19 mouse cellular contexts compared by ENCODE assay signal in genomic region chr13:78904102-78904501, GRCm38 (mm10).
DNase-seq lines count a peak whose midpoint lies in the region; TF ChIP-seq lines count a peak whose summit lies in the region.
"Had no signal": no experiment of that assay in that cellular context is flagged by ENCODE, and none has a peak within 500 bp of the region (broad histone marks: within the 10 kb centered on the region; RNA-seq: fewer than 3 reads in every experiment).

No protein-coding gene starts in this region.

- no peaks in the 10 kb centered on the region for H3K36me3 ChIP-seq in hindbrain, embryonic 10.5 days
- H3K36me3 ChIP-seq: embryonic facial prominence, embryonic 10.5 days; embryonic facial prominence, embryonic 12.5 days; forebrain, embryonic 15.5 days had no signal

- TF ChIP-seq POLR2A in brain, embryonic 14.5 days (IDR thresholded peaks at IDR 0.05; ENCODE audit: borderline replicate concordance, extremely low read depth, insufficient read depth, insufficient read length, poor library complexity, severe bottlenecking) = no peak

- H3K9me3 ChIP-seq in hindbrain, embryonic 10.5 days = no peaks in the 10 kb centered on the region
- H3K9me3 ChIP-seq: embryonic facial prominence, embryonic 10.5 days; embryonic facial prominence, embryonic 12.5 days; forebrain, embryonic 13.5 days; forebrain, embryonic 15.5 days had no signal

- peaks cover under 1% of the 10 kb centered on the region; the same call in 1 of the 2 replicates for H3K4me1 ChIP-seq in hindbrain, embryonic 10.5 days (replicated peaks)
- H3K4me1 ChIP-seq: embryonic facial prominence, embryonic 10.5 days; embryonic facial prominence, embryonic 12.5 days; forebrain, embryonic 15.5 days had no signal

- no peak for TF ChIP-seq CTCF in brain, embryonic 14.5 days (IDR thresholded peaks at IDR 0.05; ENCODE audit: borderline replicate concordance, extremely low read depth, insufficient read depth, insufficient read length)

- no peak overlapping the region for H3K4me3 ChIP-seq in hindbrain, embryonic 10.5 days
- H3K4me3 ChIP-seq: embryonic facial prominence, embryonic 10.5 days; embryonic facial prominence, embryonic 12.5 days; forebrain, embryonic 13.5 days; forebrain, embryonic 15.5 days had no signal

- H3K27ac ChIP-seq in hindbrain, embryonic 10.5 days = no peak overlapping the region
- H3K27ac ChIP-seq: embryonic facial prominence, embryonic 10.5 days; embryonic facial prominence, embryonic 12.5 days; forebrain, embryonic 13.5 days; forebrain, embryonic 15.5 days had no signal

- no peaks in the 10 kb centered on the region for H3K27me3 ChIP-seq in hindbrain, embryonic 10.5 days (ENCODE audit: insufficient read depth, poor library complexity, severe bottlenecking)
- H3K27me3 ChIP-seq: embryonic facial prominence, embryonic 12.5 days; forebrain, embryonic 13.5 days; forebrain, embryonic 15.5 days had no signal

- peak; percentile 27 for DNase-seq in brain, adult 2 months (ENCODE audit: low read depth, low spot score)
- peak; percentile 6 for DNase-seq in brain, embryonic 14.5 days (ENCODE audit: low read depth)
- peak; percentile 46 for DNase-seq in retina, postnatal 1 day
- no peak for DNase-seq in hindbrain, embryonic 10.5 days (ENCODE audit: low spot score)
- no peak for DNase-seq in layer of hippocampus, postnatal 36 days
- DNase-seq in left cerebral cortex, adult 9 months (ENCODE audit: low spot score in 2 of 2) = no peak
- DNase-seq: adrenal gland, adult 2 months; adrenal gland, postnatal 10 days; adrenal gland, postnatal 25 days; cerebellum, adult 11 months; cerebellum, adult 18-20 months; cerebellum, adult 8-10 months; cerebellum, adult 9-11 months; cerebellum, postnatal 14 days; forebrain, postnatal 0 days had no signal

Comparison
In these comparisons a context has a peak if more than half of its experiments do, and no peak if none do; other contexts are left out.
1. DNase-seq: peak in brain, adult 2 months (single experiment), brain, embryonic 14.5 days (single experiment) and retina, postnatal 1 day (single experiment); none in hindbrain, embryonic 10.5 days (single experiment), layer of hippocampus, postnatal 36 days (0 of 2) and left cerebral cortex, adult 9 months (0 of 2).